Mouse (Mus musculus) cerebellum, adult 2 months (tissue): Measurements from ENCODE around the gene Zbtb45. TPM values are rescaled to one million over a fixed set of nuclear protein-coding genes. Genes with fewer than 3 reads are reported as not detected.

Source experiments
- DNase-seq, 2 experiments: peaks; one replicate each; pipeline ENCODE4 v3.0.0; 2021
- H3K27ac ChIP-seq: fragments of 200-500 bp; 2 replicates; pipeline ENCODE4 v1.5.1; 2012; ENCODE audit warnings: low read length, control low read depth, inconsistent platforms; ENCODE audit not compliant: insufficient read depth
- H3K27me3 ChIP-seq: fragments of 200-500 bp; 2 replicates; pipeline ENCODE4 v1.6.1; 2012; ENCODE audit warnings: inconsistent platforms, mild to moderate bottlenecking, low read length, moderate library complexity; ENCODE audit not compliant: control insufficient read depth, insufficient read depth
- H3K4me1 ChIP-seq: fragments of 200-500 bp; 2 replicates; pipeline ENCODE4 v1.6.1; 2011; ENCODE audit warnings: low read length; ENCODE audit not compliant: control insufficient read depth, insufficient read depth
- H3K4me3 ChIP-seq: fragments of 200-500 bp; replicated peaks from 2 replicates; pipeline ENCODE3; 2011; ENCODE audit warnings: mild to moderate bottlenecking, low read depth, low read length, control low read depth; ENCODE audit not compliant: insufficient read depth
- CTCF ChIP-seq: fragments of 200-500 bp; IDR thresholded peaks from 2 replicates; pipeline ENCODE4 v1.5.1; 2011; ENCODE audit warnings: low read depth, mild to moderate bottlenecking, control low read depth, low read length, moderate library complexity, borderline replicate concordance; ENCODE audit not compliant: insufficient read depth
- POLR2A ChIP-seq: fragments of 200-500 bp; IDR thresholded peaks from 2 replicates; pipeline ENCODE4 v1.6.1; 2011; ENCODE audit warnings: low read length, control low read depth, borderline replicate concordance; ENCODE audit not compliant: insufficient read depth
- WGBS: fragments of 180-500 bp; shearing (Covaris S2); methylation state at CpG from one replicate; pipeline ENCODE4 v1.1.7; 2018; 5-methylcytosine and 5-hydroxymethylcytosine counted together
- polyA plus RNA-seq: library from polyadenylated mRNA; depleted of rRNA; stranded (reverse); fragments of >200 nt; gene quantifications from 2 replicates; pipeline ENCODE4 v1.2.3, GENCODE M21; 2012

Zbtb45 gene
- polyA plus RNA-seq, 1 experiment, result 33.5 TPM

- Histone ChIP-seq H3K27ac (no peak overlapping the region), H3K4me3 (no peak overlapping the region), H3K4me1 (peaks cover 18% of the 10 kb centered on the region; the same call in 1 of the 2 replicates), H3K27me3 (no peaks in the 10 kb centered on the region)
- peak; percentile 52 to 68 for DNase-seq
- TF ChIP-seq CTCF, result peak; percentile 69
- TF ChIP-seq POLR2A, result no peak
- 5% methylated on average over 2 of the region's 2 CpGs for WGBS
Observed at GRCm38 (mm10) chr7:13046084-13046483, 36.2 kb upstream of the Zbtb45 start.

GRCm38 (mm10) chr7:13044254-13044625 is 34.4 kb upstream of the Zbtb45 start:
- H3K4me1 ChIP-seq, result peaks cover 18% of the 10 kb centered on the region; the same call in 1 of the 2 replicates
- DNase-seq, result no peak
- H3K4me3 ChIP-seq, result peak overlapping the region; percentile 52
- no peak for TF ChIP-seq CTCF
- no peak for TF ChIP-seq POLR2A
- H3K27ac ChIP-seq, result peak overlapping the region; percentile 86
- under 1% methylated on average over 23 of the region's 23 CpGs for WGBS
- no peaks in the 10 kb centered on the region for H3K27me3 ChIP-seq

GRCm38 (mm10) chr7:13043445-13044253 is 33.8 kb upstream of the Zbtb45 start:
- TF ChIP-seq CTCF, result no peak
- TF ChIP-seq POLR2A, result peak; percentile 28
- Histone ChIP-seq H3K27ac (peak overlapping the region; percentile 86), H3K27me3 (no peaks in the 10 kb centered on the region), H3K4me3 (peak overlapping the region; percentile 52), H3K4me1 (peaks cover 22% of the 10 kb centered on the region)
- peak; percentile 84 to 88 for DNase-seq
- 1% methylated on average over 88 of the region's 88 CpGs for WGBS

- H3K27me3 ChIP-seq, result no peaks in the 10 kb centered on the region
- H3K4me1 ChIP-seq, result peaks cover 22% of the 10 kb centered on the region
- no peak for DNase-seq
- TF ChIP-seq CTCF (no peak), POLR2A (0 out of 2 replicates have a peak, but pooled peaks have one; percentile 39)
- WGBS, result 13% methylated on average over 16 of the region's 16 CpGs
- H3K27ac ChIP-seq, result peak overlapping the region; percentile 86
- H3K4me3 ChIP-seq, result peak overlapping the region; percentile 52
Observed at GRCm38 (mm10) chr7:13043120-13043444, 33.2 kb upstream of the Zbtb45 start.

GRCm38 (mm10) chr7:13042511-13042910 is 32.7 kb upstream of the Zbtb45 start:
- 77% methylated on average over 6 of the region's 6 CpGs for WGBS
- no peak overlapping the region for H3K4me3 ChIP-seq
- no peak for DNase-seq
- H3K4me1 ChIP-seq, result peaks cover 22% of the 10 kb centered on the region
- no peaks in the 10 kb centered on the region for H3K27me3 ChIP-seq
- TF ChIP-seq POLR2A, result no peak
- no peak for TF ChIP-seq CTCF
- peak overlapping the region; percentile 86 for H3K27ac ChIP-seq

- H3K27me3 ChIP-seq, result no peaks in the 10 kb centered on the region
- 78% methylated on average over 1 of the region's 1 CpGs for WGBS
Observed at GRCm38 (mm10) chr7:13041256-13041655, 31.4 kb upstream of the Zbtb45 start.

GRCm38 (mm10) chr7:13039181-13039580 is 29.3 kb upstream of the Zbtb45 start:
- H3K27ac ChIP-seq, result no peak overlapping the region; the same call in 1 of the 2 replicates
- no peaks in the 10 kb centered on the region for H3K27me3 ChIP-seq
- no peak for TF ChIP-seq CTCF
- TF ChIP-seq POLR2A, result no peak
- 45% methylated on average over 1 of the region's 1 CpGs for WGBS
- peak overlapping the region; percentile 88 for H3K4me3 ChIP-seq
- H3K4me1 ChIP-seq, result peaks cover 16% of the 10 kb centered on the region
- no peak for DNase-seq

More at GRCm38 (mm10) chr7:13041256-13041655, 31.4 kb upstream of the Zbtb45 start:
- peak in 1 of 2 experiments; percentile 6 for DNase-seq
- peaks cover 20% of the 10 kb centered on the region for H3K4me1 ChIP-seq
- no peak overlapping the region for H3K27ac ChIP-seq
- no peak overlapping the region for H3K4me3 ChIP-seq
- TF ChIP-seq CTCF, result no peak
- TF ChIP-seq POLR2A, result no peak

- TF ChIP-seq POLR2A, result no peak
- TF ChIP-seq CTCF, result no peak
- H3K27me3 ChIP-seq, result no peaks in the 10 kb centered on the region
- H3K27ac ChIP-seq, result peak overlapping the region; percentile 99
- 1% methylated on average over 15 of the region's 15 CpGs for WGBS
- H3K4me3 ChIP-seq, result peak overlapping the region; percentile 88
- H3K4me1 ChIP-seq, result peaks cover 16% of the 10 kb centered on the region
- no peak for DNase-seq
Observed at GRCm38 (mm10) chr7:13038621-13039169, 28.9 kb upstream of the Zbtb45 start.
